Mouse (Mus musculus): ENCODE measurements around the gene Sumo3. TPM values are rescaled to one million over a fixed set of nuclear protein-coding genes. Genes with fewer than 3 reads are reported as not detected.

Sumo3 gene
- 133 TPM for polyA plus RNA-seq (2017; shearing (Covaris generic))

GRCm38 (mm10) chr10:77605908-77606826 is at the start of gene Sumo3, which contains the start of gene Gm49325:
TSS of gene Sumo3 (plus strand) at chr10:77606097.
TSS of gene Gm49325 (plus strand) at chr10:77606197.

GRCm38 (mm10) chr10:77581408-77582284 is 24.3 kb upstream of the Sumo3 start, which contains the start of gene Pttg1ip:
TSS of gene Pttg1ip (plus strand) at chr10:77581720.

GRCm38 (mm10) chr10:77622055-77622988 is 16.4 kb downstream of the Sumo3 start, which contains the start of gene Ube2g2:
TSS of gene Ube2g2 (plus strand) at chr10:77622275.

Other genes starting within 250 kb of the Sumo3 start
- gene Adarb1, start 187.8 kb upstream of the Sumo3 start, polyA plus RNA-seq (2017; shearing (Covaris generic)) = 0.61 TPM
- 53.3 TPM for gene Fam207a, start 90.3 kb upstream of the Sumo3 start, polyA plus RNA-seq (2017; shearing (Covaris generic))
- 668 TPM for gene Itgb2, start 75.8 kb upstream of the Sumo3 start, polyA plus RNA-seq (2017; shearing (Covaris generic))
- 130 TPM for gene Pttg1ip, start 24.4 kb upstream of the Sumo3 start, polyA plus RNA-seq (2017; shearing (Covaris generic))
- not detected for gene Gm49325, start 100 bp downstream of the Sumo3 start, polyA plus RNA-seq (2017; shearing (Covaris generic))
- 75.8 TPM for gene Ube2g2, start 16.2 kb downstream of the Sumo3 start, polyA plus RNA-seq (2017; shearing (Covaris generic))
- gene Tspear, start 80.5 kb downstream of the Sumo3 start, polyA plus RNA-seq (2017; shearing (Covaris generic)) = 0.69 TPM
- not detected for gene Gm19402, start 84.7 kb downstream of the Sumo3 start, polyA plus RNA-seq (2017; shearing (Covaris generic))
- not detected for gene Gm9508, start 91.1 kb downstream of the Sumo3 start, polyA plus RNA-seq (2017; shearing (Covaris generic))
- not detected for gene Gm10272, start 100.5 kb downstream of the Sumo3 start, polyA plus RNA-seq (2017; shearing (Covaris generic))
- gene Gm10024, start 105.4 kb downstream of the Sumo3 start, polyA plus RNA-seq (2017; shearing (Covaris generic)) = not detected
- gene Gm10142, start 109.7 kb downstream of the Sumo3 start, polyA plus RNA-seq (2017; shearing (Covaris generic)) = not detected
- not detected for gene Krtap12-1, start 114.5 kb downstream of the Sumo3 start, polyA plus RNA-seq (2017; shearing (Covaris generic))
- gene Gm10100, start 120.4 kb downstream of the Sumo3 start, polyA plus RNA-seq (2017; shearing (Covaris generic)) = not detected
- gene Gm18596, start 136.5 kb downstream of the Sumo3 start, polyA plus RNA-seq (2017; shearing (Covaris generic)) = not detected
- gene Gm9736, start 145.3 kb downstream of the Sumo3 start, polyA plus RNA-seq (2017; shearing (Covaris generic)) = not detected
- gene Gm3233, start 153.6 kb downstream of the Sumo3 start, polyA plus RNA-seq (2017; shearing (Covaris generic)) = not detected
- not detected for gene Gm3238, start 165.2 kb downstream of the Sumo3 start, polyA plus RNA-seq (2017; shearing (Covaris generic))
- gene Gm7138, start 170.8 kb downstream of the Sumo3 start, polyA plus RNA-seq (2017; shearing (Covaris generic)) = not detected
- not detected for gene Gm3250, start 176.4 kb downstream of the Sumo3 start, polyA plus RNA-seq (2017; shearing (Covaris generic))
- not detected for gene Gm7137, start 182.1 kb downstream of the Sumo3 start, polyA plus RNA-seq (2017; shearing (Covaris generic))
- gene Gm9639, start 189.0 kb downstream of the Sumo3 start, polyA plus RNA-seq (2017; shearing (Covaris generic)) = not detected
- not detected for gene Gm19668, start 193.0 kb downstream of the Sumo3 start, polyA plus RNA-seq (2017; shearing (Covaris generic))
- not detected for gene Gm9507, start 205.7 kb downstream of the Sumo3 start, polyA plus RNA-seq (2017; shearing (Covaris generic))
- not detected for gene Gm2696, start 208.6 kb downstream of the Sumo3 start, polyA plus RNA-seq (2017; shearing (Covaris generic))
- gene Krtap10-4, start 221.0 kb downstream of the Sumo3 start, polyA plus RNA-seq (2017; shearing (Covaris generic)) = not detected
- not detected for gene Krtap10-10, start 229.8 kb downstream of the Sumo3 start, polyA plus RNA-seq (2017; shearing (Covaris generic))
- gene Gm36176, start 240.7 kb downstream of the Sumo3 start, polyA plus RNA-seq (2017; shearing (Covaris generic)) = not detected
- gene Gm10318, start 246.8 kb downstream of the Sumo3 start, polyA plus RNA-seq (2017; shearing (Covaris generic)) = not detected

All from inflammation-experienced regulatory T-cells, adult 16 weeks (primary cell).